Mouse (Mus musculus): ENCODE data around the gene Gps1. TPM values are rescaled to one million over a fixed set of nuclear protein-coding genes. Genes with fewer than 3 reads are reported as not detected.

The Gps1 gene
- 5.2 TPM for polyA plus RNA-seq (2014; fragmentation: Illumina TruSeq; extraction: RNeasy Lipid Tissue Mini Kit (QIAGEN cat#74804); ENCODE audit: low read depth, low replicate concordance)

DNA sequence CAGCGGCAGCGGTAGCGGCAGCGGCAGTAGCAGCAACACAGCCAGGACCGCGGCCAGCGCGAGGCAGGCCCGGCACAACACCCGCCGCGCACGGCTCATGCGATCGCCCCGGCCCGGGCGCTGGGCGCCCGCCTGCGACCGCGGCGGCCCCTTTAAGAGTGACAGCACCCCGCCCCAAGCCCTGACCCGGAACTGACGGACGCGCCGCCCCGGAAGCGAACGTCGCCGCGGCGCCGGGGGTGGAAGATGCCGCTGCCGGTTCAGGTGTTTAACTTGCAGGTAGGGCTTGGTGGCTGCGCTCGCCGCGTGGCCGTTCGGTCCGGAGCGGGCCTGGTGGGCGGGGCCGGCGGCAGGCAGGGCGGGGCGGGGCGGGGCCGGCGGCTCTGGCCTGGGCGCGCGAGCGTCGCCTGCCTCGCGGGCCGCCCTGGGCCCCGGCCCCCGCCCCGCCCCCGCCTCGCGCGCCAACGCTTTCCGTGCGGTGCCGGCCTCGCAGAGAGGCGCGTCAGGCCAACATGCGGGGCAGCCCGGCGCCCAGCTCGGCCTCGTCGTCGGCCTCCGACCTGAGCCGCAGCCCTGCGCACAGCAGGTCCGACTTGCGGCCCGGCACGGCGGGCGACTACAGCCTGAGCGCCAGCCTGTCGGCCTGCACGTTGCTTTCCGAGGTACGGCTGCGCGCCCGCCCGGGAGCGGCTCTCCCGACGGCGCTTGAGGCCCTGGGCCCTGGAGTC, at the start of gene Gps1, which contains the start of gene Rfng:
Gene Gps1, plus strand, starts transcription at position 209 of the 728 bp plus-strand sequence.
Gene Rfng, minus strand, starts transcription at position 144 of the 728 bp plus-strand sequence.

DNA sequence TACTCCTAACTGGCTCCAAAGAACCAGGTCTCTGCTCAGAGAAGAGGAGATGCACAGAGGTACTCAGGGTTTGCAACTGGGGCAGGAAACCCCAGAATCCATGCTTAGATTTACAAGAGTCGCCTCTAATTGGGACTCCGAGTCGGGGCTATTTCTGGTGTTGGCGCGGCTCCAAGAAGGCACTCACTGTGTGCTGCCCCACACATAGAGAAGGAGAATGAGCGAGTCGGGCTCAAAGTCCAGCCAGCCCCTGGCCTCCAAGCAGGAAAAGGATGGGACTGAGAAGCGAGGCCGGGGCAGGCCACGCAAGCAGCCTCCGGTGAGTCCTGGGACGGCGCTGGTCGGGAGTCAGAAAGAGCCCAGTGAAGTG, 21.4 kb upstream of the Gps1 start, which contains the start of gene Hmga1b:
Gene Hmga1b, plus strand, starts transcription at position 123 of the 370 bp plus-strand sequence.

DNA sequence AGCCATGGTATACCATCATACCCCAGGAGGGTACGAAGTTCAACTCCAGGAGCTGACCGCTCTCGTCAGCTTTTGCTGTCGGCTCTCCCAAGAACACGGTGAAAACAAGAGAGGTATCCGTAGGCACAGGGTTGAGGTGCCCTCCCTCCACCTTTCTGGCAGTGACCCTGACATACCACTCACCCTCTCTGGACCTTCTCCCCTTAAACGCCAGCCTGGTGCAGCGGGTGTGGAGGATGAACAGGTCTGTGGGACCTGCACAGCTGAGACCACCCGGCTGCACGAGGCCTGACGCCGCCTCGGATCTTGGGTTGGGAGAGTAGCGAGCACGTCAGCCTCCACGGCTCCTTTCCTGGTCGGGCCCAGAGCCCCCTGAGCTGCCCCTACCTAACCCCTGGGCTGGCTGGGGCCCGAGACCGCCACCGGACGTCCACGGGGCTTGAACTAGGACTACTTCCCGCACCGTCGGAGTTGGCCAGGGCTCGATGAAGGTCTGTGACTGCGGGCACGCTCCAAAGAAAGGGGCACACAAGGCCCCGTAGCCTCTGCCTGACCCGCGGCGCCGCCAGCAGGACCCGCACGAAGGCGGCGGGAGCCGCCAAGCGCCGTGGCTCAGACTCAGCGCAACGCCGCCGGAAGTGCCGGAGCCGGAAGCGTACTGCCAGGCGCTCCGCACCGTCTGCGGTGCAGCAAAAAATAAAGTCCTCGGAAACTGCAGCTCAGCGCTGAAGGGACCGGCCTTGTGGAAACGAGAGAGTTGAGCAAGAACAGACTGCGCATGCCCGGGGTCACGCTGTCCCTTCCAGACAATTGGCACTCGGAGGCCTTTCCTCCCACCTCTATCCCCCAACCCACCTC, 11.9 kb downstream of the Gps1 start, which contains the start of gene Dus1l:
Gene Dus1l, minus strand, starts transcription at position 648 of the 858 bp plus-strand sequence.

DNA sequence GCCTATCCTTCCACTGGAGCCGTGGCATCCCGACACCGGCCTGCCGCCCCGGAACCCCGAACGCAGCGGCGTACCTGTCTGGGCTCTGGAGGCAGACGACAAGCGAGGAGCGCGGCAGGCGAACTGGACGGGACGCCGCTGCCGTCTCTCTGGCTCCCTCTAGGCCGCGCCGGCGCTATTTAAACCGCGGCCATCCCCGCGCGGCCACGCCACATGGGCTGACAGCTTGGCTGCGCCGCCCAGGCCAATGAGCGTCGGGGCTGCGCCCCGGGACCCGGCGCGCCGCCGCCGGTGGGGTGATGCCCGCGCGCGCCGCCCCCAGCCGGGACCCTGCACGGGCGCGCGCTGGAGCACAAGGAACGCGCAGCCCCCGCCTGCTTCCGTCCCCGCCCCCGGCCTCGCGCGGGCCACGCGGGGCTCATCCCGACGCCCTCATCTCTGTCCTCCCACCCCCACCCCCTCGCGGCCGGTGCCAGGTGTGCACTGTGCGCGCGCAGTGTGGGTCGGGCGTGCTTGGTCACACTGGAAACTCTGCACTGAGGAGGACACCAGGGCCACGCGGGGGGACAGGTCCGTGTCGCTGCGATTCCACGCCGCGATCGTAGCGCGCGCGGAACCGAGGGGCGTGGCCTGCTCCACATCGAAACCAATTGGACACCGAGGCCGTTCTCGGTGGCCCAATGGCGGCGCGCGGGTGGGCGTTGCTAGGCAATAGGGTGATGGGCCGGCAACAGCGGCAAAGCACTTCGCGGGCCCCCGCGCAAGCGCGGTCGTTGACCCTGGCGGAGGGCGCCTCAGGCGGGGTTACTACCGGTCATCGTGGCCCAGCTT, 40.1 kb downstream of the Gps1 start, which contains the start of gene Fasn:
Gene Fasn, minus strand, starts transcription at position 592 of the 831 bp plus-strand sequence.

Other genes starting within 250 kb of the Gps1 start
- not detected for gene Mcrip1, start 234.5 kb upstream of the Gps1 start, polyA plus RNA-seq (2014; fragmentation: Illumina TruSeq; extraction: RNeasy Lipid Tissue Mini Kit (QIAGEN cat#74804); ENCODE audit: low read depth, low replicate concordance)
- not detected for gene Ppp1r27, start 233.1 kb upstream of the Gps1 start, polyA plus RNA-seq (2014; fragmentation: Illumina TruSeq; extraction: RNeasy Lipid Tissue Mini Kit (QIAGEN cat#74804); ENCODE audit: low read depth, low replicate concordance)
- gene P4hb, start 211.0 kb upstream of the Gps1 start, polyA plus RNA-seq (2014; fragmentation: Illumina TruSeq; extraction: RNeasy Lipid Tissue Mini Kit (QIAGEN cat#74804); ENCODE audit: low read depth, low replicate concordance), result 172 TPM
- 30.1 TPM for gene Arhgdia, start 202.6 kb upstream of the Gps1 start, polyA plus RNA-seq (2014; fragmentation: Illumina TruSeq; extraction: RNeasy Lipid Tissue Mini Kit (QIAGEN cat#74804); ENCODE audit: low read depth, low replicate concordance)
- 24.4 TPM for gene Alyref, start 185.9 kb upstream of the Gps1 start, polyA plus RNA-seq (2014; fragmentation: Illumina TruSeq; extraction: RNeasy Lipid Tissue Mini Kit (QIAGEN cat#74804); ENCODE audit: low read depth, low replicate concordance)
- gene Anapc11, start 185.9 kb upstream of the Gps1 start, polyA plus RNA-seq (2014; fragmentation: Illumina TruSeq; extraction: RNeasy Lipid Tissue Mini Kit (QIAGEN cat#74804); ENCODE audit: low read depth, low replicate concordance), result 13.5 TPM
- not detected for gene Npb, start 175.8 kb upstream of the Gps1 start, polyA plus RNA-seq (2014; fragmentation: Illumina TruSeq; extraction: RNeasy Lipid Tissue Mini Kit (QIAGEN cat#74804); ENCODE audit: low read depth, low replicate concordance)
- 14.6 TPM for gene Pcyt2, start 166.3 kb upstream of the Gps1 start, polyA plus RNA-seq (2014; fragmentation: Illumina TruSeq; extraction: RNeasy Lipid Tissue Mini Kit (QIAGEN cat#74804); ENCODE audit: low read depth, low replicate concordance)
- 13.4 TPM for gene Sirt7, start 159.0 kb upstream of the Gps1 start, polyA plus RNA-seq (2014; fragmentation: Illumina TruSeq; extraction: RNeasy Lipid Tissue Mini Kit (QIAGEN cat#74804); ENCODE audit: low read depth, low replicate concordance)
- gene Mafg, start 150.7 kb upstream of the Gps1 start, polyA plus RNA-seq (2014; fragmentation: Illumina TruSeq; extraction: RNeasy Lipid Tissue Mini Kit (QIAGEN cat#74804); ENCODE audit: low read depth, low replicate concordance), result 13.6 TPM
- gene Pycr1, start 140.5 kb upstream of the Gps1 start, polyA plus RNA-seq (2014; fragmentation: Illumina TruSeq; extraction: RNeasy Lipid Tissue Mini Kit (QIAGEN cat#74804); ENCODE audit: low read depth, low replicate concordance), result 5.8 TPM
- gene Myadml2, start 136.1 kb upstream of the Gps1 start, polyA plus RNA-seq (2014; fragmentation: Illumina TruSeq; extraction: RNeasy Lipid Tissue Mini Kit (QIAGEN cat#74804); ENCODE audit: low read depth, low replicate concordance), result not detected
- gene Notum, start 123.1 kb upstream of the Gps1 start, polyA plus RNA-seq (2014; fragmentation: Illumina TruSeq; extraction: RNeasy Lipid Tissue Mini Kit (QIAGEN cat#74804); ENCODE audit: low read depth, low replicate concordance), result not detected
- 2.6 TPM for gene Aspscr1, start 111.3 kb upstream of the Gps1 start, polyA plus RNA-seq (2014; fragmentation: Illumina TruSeq; extraction: RNeasy Lipid Tissue Mini Kit (QIAGEN cat#74804); ENCODE audit: low read depth, low replicate concordance)
- 1.8 TPM for gene Cenpx, start 70.5 kb upstream of the Gps1 start, polyA plus RNA-seq (2014; fragmentation: Illumina TruSeq; extraction: RNeasy Lipid Tissue Mini Kit (QIAGEN cat#74804); ENCODE audit: low read depth, low replicate concordance)
- gene Lrrc45, start 70.3 kb upstream of the Gps1 start, polyA plus RNA-seq (2014; fragmentation: Illumina TruSeq; extraction: RNeasy Lipid Tissue Mini Kit (QIAGEN cat#74804); ENCODE audit: low read depth, low replicate concordance), result 0.66 TPM
- not detected for gene Rac3, start 62.8 kb upstream of the Gps1 start, polyA plus RNA-seq (2014; fragmentation: Illumina TruSeq; extraction: RNeasy Lipid Tissue Mini Kit (QIAGEN cat#74804); ENCODE audit: low read depth, low replicate concordance)
- gene Dcxr, start 57.0 kb upstream of the Gps1 start, polyA plus RNA-seq (2014; fragmentation: Illumina TruSeq; extraction: RNeasy Lipid Tissue Mini Kit (QIAGEN cat#74804); ENCODE audit: low read depth, low replicate concordance), result 0.76 TPM
- 1.1 TPM for gene Cbr2, start 52.2 kb upstream of the Gps1 start, polyA plus RNA-seq (2014; fragmentation: Illumina TruSeq; extraction: RNeasy Lipid Tissue Mini Kit (QIAGEN cat#74804); ENCODE audit: low read depth, low replicate concordance)
- gene Hmga1b, start 21.5 kb upstream of the Gps1 start, polyA plus RNA-seq (2014; fragmentation: Illumina TruSeq; extraction: RNeasy Lipid Tissue Mini Kit (QIAGEN cat#74804); ENCODE audit: low read depth, low replicate concordance), result not detected
- 0.54 TPM for gene Rfng, start 65 bp upstream of the Gps1 start, polyA plus RNA-seq (2014; fragmentation: Illumina TruSeq; extraction: RNeasy Lipid Tissue Mini Kit (QIAGEN cat#74804); ENCODE audit: low read depth, low replicate concordance)
- 4.3 TPM for gene Dus1l, start 12.1 kb downstream of the Gps1 start, polyA plus RNA-seq (2014; fragmentation: Illumina TruSeq; extraction: RNeasy Lipid Tissue Mini Kit (QIAGEN cat#74804); ENCODE audit: low read depth, low replicate concordance)
- gene Fasn, start 40.3 kb downstream of the Gps1 start, polyA plus RNA-seq (2014; fragmentation: Illumina TruSeq; extraction: RNeasy Lipid Tissue Mini Kit (QIAGEN cat#74804); ENCODE audit: low read depth, low replicate concordance), result 2.1 TPM
- 0.82 TPM for gene Ccdc57, start 148.6 kb downstream of the Gps1 start, polyA plus RNA-seq (2014; fragmentation: Illumina TruSeq; extraction: RNeasy Lipid Tissue Mini Kit (QIAGEN cat#74804); ENCODE audit: low read depth, low replicate concordance)
- gene Slc16a3, start 164.2 kb downstream of the Gps1 start, polyA plus RNA-seq (2014; fragmentation: Illumina TruSeq; extraction: RNeasy Lipid Tissue Mini Kit (QIAGEN cat#74804); ENCODE audit: low read depth, low replicate concordance), result not detected
- gene Csnk1d, start 207.1 kb downstream of the Gps1 start, polyA plus RNA-seq (2014; fragmentation: Illumina TruSeq; extraction: RNeasy Lipid Tissue Mini Kit (QIAGEN cat#74804); ENCODE audit: low read depth, low replicate concordance), result 69.7 TPM

Measured in sigmoid colon, adult 10 weeks (tissue).